Mouse (Mus musculus) mesoderm, embryonic 11.5 days (tissue): ENCODE data around the gene Nkpd1.
"Not testable (repeated sequence)": the region's sequence is repeated elsewhere in the genome, so short reads cannot be mapped to it uniquely, and the experiment has no call there.

Source experiments
- DNase-seq: peaks from one replicate; pipeline ENCODE4 v3.0.0-alpha.2; 2012; ENCODE audit warnings: low read depth, low spot score

Nkpd1 gene

GRCm38 (mm10) chr7:19506326-19506725, 11.3 kb upstream of the Nkpd1 start:
- no peak for DNase-seq

GRCm38 (mm10) chr7:19506969-19507611, 10.5 kb upstream of the Nkpd1 start:
- peak; percentile 82 for DNase-seq

- DNase-seq, result no peak
Observed at GRCm38 (mm10) chr7:19507612-19507981, 10.0 kb upstream of the Nkpd1 start.

GRCm38 (mm10) chr7:19508150-19508923, 9.3 kb upstream of the Nkpd1 start, which contains the start of the genes Bloc1s3 and Trappc6a:
Gene Bloc1s3, minus strand, starts transcription at chr7:19508367.
Gene Trappc6a, plus strand, starts transcription at chr7:19508395.
- peak; percentile 96 for DNase-seq

- no peak for DNase-seq
Observed at GRCm38 (mm10) chr7:19508924-19509568, 8.6 kb upstream of the Nkpd1 start.

- no peak for DNase-seq
Observed at GRCm38 (mm10) chr7:19509786-19510185, 7.9 kb upstream of the Nkpd1 start.

- DNase-seq, result not testable (repeated sequence)
Observed at GRCm38 (mm10) chr7:19511934-19512333, 5.7 kb upstream of the Nkpd1 start.

GRCm38 (mm10) chr7:19512353-19512752, 5.3 kb upstream of the Nkpd1 start:
- DNase-seq, result no peak

- no peak for DNase-seq
Observed at GRCm38 (mm10) chr7:19520032-19520431, 2.4 kb downstream of the Nkpd1 start.

GRCm38 (mm10) chr7:19523017-19523756, 5.5 kb downstream of the Nkpd1 start:
- DNase-seq, result peak; percentile 26

GRCm38 (mm10) chr7:19523757-19524419, 6.2 kb downstream of the Nkpd1 start:
- DNase-seq, result peak; percentile 75

GRCm38 (mm10) chr7:19524420-19525104, 6.9 kb downstream of the Nkpd1 start:
- DNase-seq, result no peak

GRCm38 (mm10) chr7:19525105-19525481, 7.5 kb downstream of the Nkpd1 start:
- no peak for DNase-seq

GRCm38 (mm10) chr7:19531077-19531476, 13.4 kb downstream of the Nkpd1 start:
- DNase-seq, result no peak

GRCm38 (mm10) chr7:19532240-19532639, 14.6 kb downstream of the Nkpd1 start:
- no peak for DNase-seq

GRCm38 (mm10) chr7:19534676-19535075, 17.0 kb downstream of the Nkpd1 start:
- DNase-seq, result no peak

- no peak for DNase-seq
Observed at GRCm38 (mm10) chr7:19540771-19541566, 23.3 kb downstream of the Nkpd1 start.

- no peak for DNase-seq
Observed at GRCm38 (mm10) chr7:19541681-19542154, 24.1 kb downstream of the Nkpd1 start.

GRCm38 (mm10) chr7:19542155-19542691, 24.6 kb downstream of the Nkpd1 start:
- DNase-seq, result no peak
